Mouse (Mus musculus) 3T3-L1 (cell line): ENCODE measurements at regions not wholly inside any gene's neighbourhood (a gene's known extent, or its start where the extent isn't known, plus 50 kb on each side); places are given as distances from the start of the nearest gene placed in this dataset.

Experiments
- DNase-seq: peaks from one replicate; pipeline ENCODE4 v3.0.0-alpha.2; 2015; ENCODE audit warnings: low read depth, low spot score

DNA sequence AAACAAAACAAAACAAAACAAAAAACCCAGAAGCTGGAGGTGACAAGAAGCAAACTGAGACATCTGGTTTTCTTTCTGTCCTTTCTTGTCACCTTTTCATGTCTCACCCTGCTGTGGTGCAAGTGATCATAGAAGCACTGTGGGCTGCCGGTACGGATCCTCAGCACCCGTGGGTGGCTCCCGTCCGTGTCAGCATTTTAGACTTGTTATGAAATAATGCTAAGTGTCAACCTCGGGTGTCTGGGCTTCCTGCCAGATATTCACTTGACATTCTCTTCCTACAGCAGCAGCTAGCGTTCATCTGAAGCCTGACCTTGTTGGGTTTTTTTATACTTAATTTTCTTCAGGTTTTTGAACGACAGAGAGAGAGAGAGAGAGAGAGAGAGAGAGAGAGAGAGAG lies 404.7 kb downstream of the Pla2g4a start:
- peak; percentile 6 for DNase-seq

DNA sequence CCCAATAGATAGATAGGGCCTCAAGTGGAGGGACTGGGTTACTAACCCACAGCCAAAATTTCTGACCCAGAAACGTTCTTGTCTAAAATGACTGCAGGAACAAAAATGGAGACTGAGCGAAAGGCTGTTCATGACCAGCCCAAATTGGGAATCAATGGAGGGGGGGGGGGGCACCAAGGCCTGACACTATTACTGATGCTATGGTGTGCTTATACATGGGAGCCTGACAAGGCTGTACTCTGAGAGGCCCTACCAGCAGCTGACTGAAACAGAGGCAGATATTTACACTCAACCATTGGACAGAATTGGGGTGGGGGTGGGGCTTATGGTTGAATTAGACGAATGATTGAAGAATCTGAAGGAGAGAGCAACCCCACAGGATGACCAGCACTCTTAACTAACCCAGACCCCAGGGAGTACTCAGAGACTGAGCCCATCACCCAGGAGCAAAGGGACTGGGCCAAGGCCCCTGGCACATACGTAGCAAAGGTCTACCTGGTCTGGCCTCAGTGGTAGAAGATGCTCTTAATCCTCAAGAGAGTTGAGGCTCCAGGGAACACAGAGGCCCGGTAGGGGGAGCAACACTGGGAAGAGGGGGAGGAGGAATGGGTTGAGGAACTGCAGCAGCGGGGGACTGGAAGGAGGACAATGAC lies 405.6 kb downstream of the Pla2g4a start:
- no peak for DNase-seq

DNA sequence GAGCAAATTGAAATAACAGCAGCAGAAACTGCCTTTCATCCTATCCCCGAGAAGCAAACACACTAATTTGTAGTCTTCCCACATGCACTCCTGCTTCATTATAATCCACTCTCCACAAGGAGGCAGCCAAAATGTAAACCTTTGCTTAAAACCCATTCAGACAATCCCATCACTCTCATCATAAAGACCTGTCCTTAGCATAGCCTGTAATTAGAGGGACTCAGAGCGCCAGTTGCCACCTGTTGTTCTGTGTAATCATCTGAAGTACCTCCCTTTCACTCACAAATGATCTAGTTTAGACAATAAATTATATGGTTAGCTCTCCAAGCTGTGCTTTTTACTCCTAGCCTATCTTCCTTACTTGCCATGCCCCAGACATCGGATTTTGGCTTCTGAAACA lies 415.0 kb downstream of the Pla2g4a start:
- DNase-seq = no peak

DNA sequence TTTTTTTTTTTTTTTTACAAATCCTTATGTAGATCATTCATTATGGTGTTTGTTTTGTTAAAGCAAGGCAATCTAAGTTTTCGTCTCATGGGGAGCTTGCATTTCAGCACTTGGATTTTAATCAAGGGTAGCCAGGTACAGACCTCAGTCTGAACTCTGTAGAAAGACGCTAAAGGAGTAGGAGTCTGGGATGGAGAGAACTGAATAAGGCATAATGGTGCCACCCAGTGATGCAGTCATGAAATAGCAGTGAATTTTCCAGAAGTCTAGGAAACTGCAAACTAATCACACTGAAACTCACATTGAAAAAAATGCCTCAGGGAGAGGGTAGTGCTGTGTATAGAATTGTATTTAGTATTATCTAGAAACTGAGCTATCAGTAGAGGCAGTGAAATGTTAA lies 419.7 kb downstream of the Pla2g4a start:
- DNase-seq = peak; percentile 7

DNA sequence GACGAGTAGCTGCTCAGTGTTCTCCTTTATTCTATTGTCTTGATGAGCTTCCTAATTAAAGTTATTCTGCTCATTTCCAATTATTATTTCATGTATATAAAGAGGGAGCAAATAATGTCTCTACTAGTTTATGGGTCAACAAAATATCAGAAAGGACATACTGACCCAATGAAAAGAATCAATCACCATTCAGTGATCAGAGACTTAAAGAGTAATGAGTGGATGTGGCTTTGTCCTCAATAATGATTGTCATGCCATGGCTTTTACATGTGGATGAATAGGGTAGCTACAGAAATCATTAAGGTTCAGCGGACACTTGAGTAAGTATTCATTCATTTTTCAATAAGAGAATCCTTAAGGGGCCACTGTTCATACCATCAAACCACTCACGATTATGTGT lies 427.4 kb downstream of the Pla2g4a start:
- no peak for DNase-seq
